In genomic region chr11:120581490-120582267, GRCm38 (mm10) we compare ENCODE assay signal across 8 mouse cellular contexts. TPM values are rescaled to one million over a fixed set of nuclear protein-coding genes. Genes with fewer than 3 reads are reported as not detected.
DNase-seq lines count a peak whose midpoint lies in the region; ATAC-seq and TF ChIP-seq lines count a peak whose summit lies in the region.

Gene Arhgdia (minus strand): TSS chr11:120581624.

- peak within 1 kb of the TSS; percentile 87 for H3K4me3 ChIP-seq in hindbrain, embryonic 14.5 days (replicated peaks; ENCODE audit: low read length)

- H3K4me1 ChIP-seq in hindbrain, embryonic 14.5 days (replicated peaks; ENCODE audit: control insufficient read depth, insufficient read depth, low read length) = peaks cover 18% of the 10 kb centered on the region

- no peak for TF ChIP-seq CTCF in Patski (IDR thresholded peaks at IDR 0.05)

- H3K9me3 ChIP-seq in hindbrain, embryonic 14.5 days (ENCODE audit: control insufficient read depth, low read length) = no peaks in the 10 kb centered on the region

- peaks cover 56% of the 10 kb centered on the region for H3K36me3 ChIP-seq in hindbrain, embryonic 14.5 days (replicated peaks; ENCODE audit: control insufficient read depth, insufficient read depth)

- no peaks in the 10 kb centered on the region for H3K27me3 ChIP-seq in Patski
- no peaks in the 10 kb centered on the region for H3K27me3 ChIP-seq in hindbrain, embryonic 14.5 days (ENCODE audit: control insufficient read depth, insufficient read depth, low read length)

- CTCF ChIA-PET in Patski (lab: Charles Lee) = interaction anchor here (0.9 to 1.7 kb wide), 7 partner anchors 8 to 92 kb away, joined by 3 to 7 read pairs (median 3); partner anchors contain the start of genes Alyref, P4hb and Pcyt2

- H3K9ac ChIP-seq in hindbrain, embryonic 14.5 days = peak within 1 kb of the TSS; percentile 80

- WGBS in hindbrain, embryonic 14.5 days = 4% methylated on average over 67 of the region's 75 CpGs

- POLR2A ChIA-PET in Patski (lab: Charles Lee) = interaction anchor here (0.6 to 1.1 kb wide), 4 partner anchors 35 to 874 kb away, joined by 3 to 4 read pairs (median 3); no protein-coding TSS in a partner anchor

- DNase-seq in Patski (ENCODE audit: low read depth, low spot score) = no peak
- peak; percentile 93 to 94 for DNase-seq in cerebellum, postnatal 25 days
- peak; percentile 90 to 92 for DNase-seq in frontal cortex, postnatal 36 days (ENCODE audit: low spot score in 2 of 2)
- DNase-seq in hindbrain, embryonic 14.5 days (ENCODE audit: low spot score) = peak; percentile 89
- peak; percentile 90 for DNase-seq in layer of hippocampus, postnatal 36 days
- DNase-seq in lung, postnatal 25 days (ENCODE audit: low spot score) = peak; percentile 88
- peak; percentile 89 for DNase-seq in retina, embryonic 14.5 days (ENCODE audit: low spot score)
- peak; percentile 88 to 89 for DNase-seq in thymus, postnatal 36 days

- H3K4me2 ChIP-seq in hindbrain, embryonic 14.5 days (replicated peaks) = peak within 1 kb of the TSS; percentile 91

- peak within 1 kb of the TSS; percentile 94 for H3K27ac ChIP-seq in hindbrain, embryonic 14.5 days

- ATAC-seq in Patski = peak; percentile 14
- peak; percentile 65 for ATAC-seq in hindbrain, embryonic 14.5 days (ENCODE audit: low FRiP score)

- in situ Hi-C loops in Patski (cut with MboI; ENCODE audit: low pct_unique_long_range_greater_than_20kb) = no loop called here

RNA-seq across cellular contexts. Expression of gene Arhgdia, which starts in this region (rescaled TPM):
- 439 TPM for polyA plus RNA-seq in Patski (2021)
- 435 and 490 TPM in 2 replicates for polyA plus RNA-seq in hindbrain, embryonic 14.5 days (2014; fragmentation: Nextera tagmentation; extraction: Ambion mirVana)
- total RNA-seq in layer of hippocampus, postnatal 36 days (2021) = 100 to 1,000 TPM; 266 to 282 TPM
